Mouse (Mus musculus) forebrain, embryonic 12.5 days (tissue): ENCODE results near the gene Ddx19a. TPM values are rescaled to one million over a fixed set of nuclear protein-coding genes. Genes with fewer than 3 reads are reported as not detected.

Source experiments
- ATAC-seq: fragments of 200-750 bp; cut with Nextera tagmentation; 2 replicates; pipeline ENCODE4 v1.8.0; 2017; ENCODE audit warnings: moderate TSS enrichment; ENCODE audit not compliant: low FRiP score
- H3K27ac ChIP-seq: fragments of 300-500 bp; sonication (generic); 2 replicates; pipeline ENCODE4 v1.5.1; 2016; ENCODE audit warnings: mild to moderate bottlenecking
- H3K27me3 ChIP-seq: fragments of 300-500 bp; sonication (generic); 2 replicates; pipeline ENCODE4 v1.6.1; 2016; ENCODE audit warnings: mild to moderate bottlenecking
- H3K36me3 ChIP-seq: fragments of 300-500 bp; sonication (generic); replicated peaks from 2 replicates; pipeline ENCODE4 v1.6.1; 2016; ENCODE audit warnings: mild to moderate bottlenecking
- H3K4me1 ChIP-seq: fragments of 300-500 bp; sonication (generic); 2 replicates; pipeline ENCODE4 v1.6.1; 2016
- H3K4me2 ChIP-seq: fragments of 300-500 bp; sonication (generic); 2 replicates; pipeline ENCODE4 v1.6.1; 2016; ENCODE audit warnings: mild to moderate bottlenecking, moderate library complexity
- H3K4me3 ChIP-seq: fragments of 300-500 bp; sonication (generic); replicated peaks from 2 replicates; pipeline ENCODE4 v1.5.1; 2016; ENCODE audit warnings: mild to moderate bottlenecking
- H3K9ac ChIP-seq: fragments of 300-500 bp; sonication (generic); 2 replicates; pipeline ENCODE4 v1.6.1; 2016; ENCODE audit warnings: mild to moderate bottlenecking
- H3K9me3 ChIP-seq: fragments of 300-500 bp; sonication (generic); 2 replicates; pipeline ENCODE4 v1.6.1; 2016
- WGBS: fragments of 180-500 bp; shearing (Covaris S2); methylation state at CpG from one replicate; pipeline ENCODE4 v1.1.7; 2016; 5-methylcytosine and 5-hydroxymethylcytosine counted together
- microRNA-seq: library from miRNA; unstranded; fragments of <30 nt; microRNA quantifications from one replicate; pipeline ENCODE4, GENCODE M21; 2017
- polyA plus RNA-seq: library from polyadenylated mRNA; unstranded; fragments of >200 nt; fragmentation: Nextera tagmentation; extraction: Ambion mirVana; gene quantifications from 2 replicates; pipeline ENCODE4 v1.2.1, GENCODE M21; 2016

Gene Ddx19a
- polyA plus RNA-seq, 1 experiment from 2014 or later = 18.8 TPM

- 59% methylated on average over 5 of the region's 5 CpGs for WGBS
- Histone ChIP-seq H3K27ac (no peak overlapping the region), H3K4me1 (peaks cover 9% of the 10 kb centered on the region), H3K27me3 (no peaks in the 10 kb centered on the region), H3K36me3 (0 out of 2 replicates have a peak, but pooled peaks cover 8% of the 10 kb centered on the region), H3K4me3 (no peak overlapping the region), H3K9me3 (no peaks in the 10 kb centered on the region), H3K9ac (no peak overlapping the region), H3K4me2 (no peak overlapping the region)
- no peak for ATAC-seq
These were observed 70.9 kb downstream of the Ddx19a start for GRCm38 (mm10) chr8:110926690-110927089.

- Histone ChIP-seq H3K9me3 (no peaks in the 10 kb centered on the region), H3K9ac (no peak overlapping the region), H3K4me2 (no peak overlapping the region), H3K27me3 (no peaks in the 10 kb centered on the region), H3K36me3 (0 out of 2 replicates have a peak, but pooled peaks cover 4% of the 10 kb centered on the region), H3K27ac (no peak overlapping the region), H3K4me3 (no peak overlapping the region), H3K4me1 (peaks cover 19% of the 10 kb centered on the region)
- no peak for ATAC-seq
- 89% methylated on average over 8 of the region's 8 CpGs for WGBS
These were observed 71.9 kb downstream of the Ddx19a start for GRCm38 (mm10) chr8:110925691-110926140.

Small RNAs within 50 kb of the gene (microRNA-seq; reads per million reads assigned to microRNA genes)
- gene Gm24103 (not detected), gene Mir3473d (not detected)

Other genes starting within 250 kb of the Ddx19a start
- gene Il34, start 191.9 kb downstream of the Ddx19a start, polyA plus RNA-seq = 0.26 and 0.63 TPM in 2 replicates
- 64.5 and 73.6 TPM in 2 replicates for gene Cog4, start 151.2 kb downstream of the Ddx19a start, polyA plus RNA-seq
- gene Sf3b3, start 151.0 kb downstream of the Ddx19a start, polyA plus RNA-seq = 187 and 189 TPM in 2 replicates
- 13.2 and 14.4 TPM in 2 replicates for gene Fuk, start 95.3 kb downstream of the Ddx19a start, polyA plus RNA-seq
- 26.2 and 27.2 TPM in 2 replicates for gene St3gal2, start 77.9 kb downstream of the Ddx19a start, polyA plus RNA-seq
- 10.5 and 12.0 TPM in 2 replicates for gene Ddx19b, start 34.0 kb upstream of the Ddx19a start, polyA plus RNA-seq
- gene Aars, start 35.3 kb upstream of the Ddx19a start, polyA plus RNA-seq = 84.6 and 86.4 TPM in 2 replicates
- gene Exosc6, start 58.5 kb upstream of the Ddx19a start, polyA plus RNA-seq = 1.5 TPM in 1 of 2 replicates, not detected in the other
- gene Clec18a, start 94.6 kb upstream of the Ddx19a start, polyA plus RNA-seq = 0.43 and 0.63 TPM in 2 replicates
- gene Pdpr, start 96.8 kb upstream of the Ddx19a start, polyA plus RNA-seq = 14.4 TPM in 2 replicates